Mouse (Mus musculus) left cerebral cortex, adult 2 months (tissue): ENCODE data around the gene Slc25a18. TPM values are rescaled to one million over a fixed set of nuclear protein-coding genes. Genes with fewer than 3 reads are reported as not detected.
"Not testable (repeated sequence)": the region's sequence is repeated elsewhere in the genome, so short reads cannot be mapped to it uniquely, and the experiment has no call there.

Experiments used
- DNase-seq, 2 experiments: peaks; one replicate each; pipeline ENCODE4 v3.0.0; 2021 to 2022; ENCODE audit warnings: low spot score in 2 of 2, mixed read lengths in 1 of 2; ENCODE audit errors: extremely low spot score in 1 of 2
- H3K27ac ChIP-seq: fragments of 200-600 bp; 2 replicates; pipeline ENCODE4 v1.8.1; 2022
- H3K4me3 ChIP-seq: fragments of 200-600 bp; 2 replicates; pipeline ENCODE4 v1.8.1; 2022
- CTCF ChIP-seq: fragments of 200-600 bp; IDR thresholded peaks from 2 replicates; pipeline ENCODE4 v1.8.1; 2022; ENCODE audit warnings: antibody characterized with exemption, mild to moderate bottlenecking, moderate library complexity
- intact Hi-C: fragments of 180-260 bp; cut with DNase I; formaldehyde crosslinking; loops from one replicate; pipeline ENCODE4 v1.15.1; 2025
- total RNA-seq, 2 experiments: library from RNA; stranded (reverse); gene quantifications; 2 replicates each; pipeline ENCODE4 v1.2.3; 2021

The Slc25a18 gene
- total RNA-seq, 2 experiments from 2014 or later: 65.3 to 75.6 TPM

- no peak for TF ChIP-seq CTCF
- H3K4me3 ChIP-seq: no peak overlapping the region
- intact Hi-C loops: no loop called here
- no peak for DNase-seq
- H3K27ac ChIP-seq: peak overlapping the region; percentile 47
Observed at GRCm38 (mm10) chr6:120798905-120799304, 25.5 kb downstream of the Slc25a18 start.

DNA sequence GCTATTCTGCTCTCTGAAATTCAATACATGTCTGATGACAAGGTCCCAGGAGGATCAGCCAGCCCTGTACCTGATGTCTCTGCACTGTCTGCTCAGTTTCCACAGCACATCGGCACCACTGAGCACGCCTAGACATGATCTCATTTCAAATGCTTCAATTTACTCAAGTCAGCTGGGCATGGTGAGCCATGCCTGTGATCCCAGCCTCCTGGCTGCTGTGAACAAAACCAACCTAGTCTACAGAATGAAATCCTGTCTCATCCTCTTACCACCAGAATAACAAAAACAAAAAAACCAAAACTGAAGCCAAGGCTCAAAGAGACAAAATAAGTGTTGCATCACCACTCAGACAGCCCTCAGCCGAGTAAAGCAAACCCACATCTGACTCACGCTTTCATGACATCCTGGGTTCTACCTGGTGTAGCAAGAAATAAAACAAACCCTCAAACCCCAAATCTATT, 26.2 kb downstream of the Slc25a18 start:
- no peak for TF ChIP-seq CTCF
- DNase-seq: no peak
- intact Hi-C loops: no loop called here
- H3K27ac ChIP-seq: peak overlapping the region; percentile 42; the same call in 1 of the 2 replicates
- no peak overlapping the region for H3K4me3 ChIP-seq

- intact Hi-C loops: no loop called here
- Histone ChIP-seq H3K27ac (no peak overlapping the region), H3K4me3 (no peak overlapping the region)
- TF ChIP-seq CTCF: no peak
- DNase-seq: no peak
Observed at GRCm38 (mm10) chr6:120806999-120807737, 33.8 kb downstream of the Slc25a18 start.

DNA sequence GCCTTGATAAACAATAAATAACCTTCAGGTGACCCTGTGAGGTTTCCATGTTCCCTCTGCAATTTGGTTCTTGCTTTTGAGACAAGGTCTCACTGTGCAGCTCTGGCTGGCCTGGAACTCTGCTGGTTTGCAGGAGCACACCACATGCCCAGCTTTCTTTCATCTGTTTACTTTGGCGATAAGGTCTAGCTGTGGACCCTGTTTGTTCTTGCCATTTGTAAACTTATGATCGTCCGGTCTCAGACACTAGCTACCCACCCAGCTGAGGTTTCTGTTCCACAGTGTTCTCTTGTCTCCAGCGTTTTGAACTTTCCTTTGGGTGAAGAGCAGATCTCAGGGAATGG, 34.3 kb downstream of the Slc25a18 start:
- DNase-seq: no peak
- Histone ChIP-seq H3K27ac (no peak overlapping the region), H3K4me3 (no peak overlapping the region)
- intact Hi-C loops: no loop called here
- TF ChIP-seq CTCF: no peak

GRCm38 (mm10) chr6:120811999-120812398, 38.6 kb downstream of the Slc25a18 start:
- intact Hi-C loops, DNase-seq, H3K27ac ChIP-seq, H3K4me3 ChIP-seq: not testable (repeated sequence)

GRCm38 (mm10) chr6:120819294-120819693, 45.9 kb downstream of the Slc25a18 start:
- no peak for DNase-seq
- intact Hi-C loops: no loop called here
- TF ChIP-seq CTCF: no peak
- Histone ChIP-seq H3K4me3 (no peak overlapping the region), H3K27ac (no peak overlapping the region)

DNA sequence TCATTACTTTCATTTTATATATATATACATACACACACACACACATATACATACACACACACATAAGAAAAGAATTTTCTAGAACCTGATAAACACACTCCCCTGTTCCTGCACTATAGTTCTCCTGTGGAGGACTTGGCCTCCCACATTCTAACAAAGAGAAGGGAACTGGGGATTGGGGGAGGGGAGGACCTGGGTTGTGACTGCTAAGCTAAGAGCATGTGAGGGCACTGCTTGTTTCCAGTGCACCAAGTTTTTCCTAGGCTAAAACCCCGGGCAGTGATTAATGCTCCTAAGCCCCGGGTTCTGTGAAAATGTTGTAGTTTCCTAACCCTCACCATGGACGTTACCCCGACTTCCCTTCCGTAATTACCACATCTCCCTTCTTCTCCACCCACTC, 46.8 kb downstream of the Slc25a18 start:
- H3K27ac ChIP-seq: no peak overlapping the region
- intact Hi-C loops: no loop called here
- TF ChIP-seq CTCF: no peak
- DNase-seq: no peak
- H3K4me3 ChIP-seq: no peak overlapping the region

DNA sequence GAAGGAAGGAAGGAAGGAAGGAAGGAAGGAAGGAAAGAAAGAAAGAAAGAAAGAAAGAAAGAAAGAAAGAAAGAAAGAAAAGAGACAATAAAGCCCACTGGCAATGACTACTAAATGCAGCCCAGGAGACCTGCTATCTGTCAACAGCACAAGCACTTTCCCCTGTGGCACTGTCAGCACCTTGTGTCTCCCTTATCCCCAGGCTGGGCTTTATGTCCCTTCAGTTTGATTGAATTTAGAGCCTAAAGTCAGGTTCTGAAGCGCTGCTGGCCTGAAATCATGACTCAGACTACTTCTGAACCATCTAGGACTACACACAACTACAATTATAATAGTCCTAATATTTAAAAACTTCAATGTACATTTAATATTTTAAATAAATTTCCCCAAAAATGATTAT, 47.6 kb downstream of the Slc25a18 start:
- intact Hi-C loops: no loop called here
- peak overlapping the region; percentile 86 for H3K4me3 ChIP-seq
- no peak overlapping the region for H3K27ac ChIP-seq
- TF ChIP-seq CTCF: no peak
- no peak for DNase-seq

GRCm38 (mm10) chr6:120821715-120822114, 48.3 kb downstream of the Slc25a18 start:
- TF ChIP-seq CTCF: no peak
- intact Hi-C loops: loop anchor here (1.0 kb wide), 1 partner anchor 15 kb away; the partner anchor contains the start of gene Bcl2l13
- Histone ChIP-seq H3K4me3 (peak overlapping the region; percentile 86), H3K27ac (no peak overlapping the region)
- DNase-seq: no peak

GRCm38 (mm10) chr6:120822307-120822928, 49.0 kb downstream of the Slc25a18 start, which contains the start of gene Atp6v1e1:
Gene Atp6v1e1 (minus strand): TSS chr6:120822793.
- intact Hi-C loops: loop anchor here (1.0 kb wide), 1 partner anchor 14 kb away; the partner anchor contains the start of gene Bcl2l13
- TF ChIP-seq CTCF: no peak
- H3K27ac ChIP-seq: peak within 1 kb of the TSS; percentile 80
- DNase-seq: peak; percentile 90 to 91
- peak within 1 kb of the TSS; percentile 86 for H3K4me3 ChIP-seq

- peak overlapping the region; percentile 76 for H3K27ac ChIP-seq
- no peak for DNase-seq
- TF ChIP-seq CTCF: no peak; the same call in none of the 2 replicates
- H3K4me3 ChIP-seq: peak overlapping the region; percentile 86
- intact Hi-C loops: loop anchor here (1.0 kb wide), 1 partner anchor 13 kb away; the partner anchor contains the start of gene Bcl2l13
Observed at GRCm38 (mm10) chr6:120822937-120823614, 49.7 kb downstream of the Slc25a18 start.

DNA sequence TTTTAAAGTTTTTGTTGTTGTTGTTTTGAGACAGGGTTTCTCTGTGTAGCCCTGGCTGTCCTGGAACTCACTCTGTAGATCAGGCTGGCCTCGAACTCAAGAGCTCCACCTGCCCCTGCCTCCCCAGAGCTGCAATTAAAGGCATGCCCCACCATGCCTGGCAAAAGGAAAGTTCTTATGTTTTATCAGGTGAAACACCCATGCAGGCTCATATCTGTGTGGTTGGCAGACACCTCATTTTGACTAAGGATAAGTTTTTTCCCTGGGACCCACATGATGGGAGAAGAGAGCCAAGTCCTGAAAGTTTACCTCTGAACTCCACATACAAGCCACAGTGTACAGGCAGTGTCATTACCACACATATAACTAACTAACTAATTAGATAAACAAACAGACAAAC, 56.7 kb downstream of the Slc25a18 start:
- H3K4me3 ChIP-seq: no peak overlapping the region
- no peak for TF ChIP-seq CTCF
- no peak for DNase-seq
- intact Hi-C loops: no loop called here
- H3K27ac ChIP-seq: no peak overlapping the region
